Mouse (Mus musculus) limb, embryonic 14.5 days (tissue): ENCODE results near the gene Lmbr1l. TPM values are rescaled to one million over a fixed set of nuclear protein-coding genes. Genes with fewer than 3 reads are reported as not detected.
A peak's percentile ranks its signal among the peaks of the same experiment; 100 is the strongest.

Experiments used
- ATAC-seq: fragments of 200-750 bp; cut with Nextera tagmentation; 2 replicates; pipeline ENCODE4 v1.8.0; 2017; ENCODE audit warnings: low read depth, moderate number of reproducible peaks, moderate TSS enrichment; ENCODE audit not compliant: low FRiP score
- DNase-seq: peaks from one replicate; pipeline ENCODE4 v3.0.0-alpha.2; 2015; ENCODE audit warnings: low spot score
- H3K27ac ChIP-seq: fragments of 300-500 bp; sonication (generic); replicated peaks from 2 replicates; pipeline ENCODE4 v1.5.1; 2014; ENCODE audit warnings: low read depth, mild to moderate bottlenecking, low read length, moderate library complexity, mixed read lengths
- H3K27me3 ChIP-seq: fragments of 300-500 bp; sonication (generic); 2 replicates; pipeline ENCODE4 v1.6.1; 2014; ENCODE audit warnings: low read length, mixed read lengths; ENCODE audit not compliant: control insufficient read depth, insufficient read depth
- H3K36me3 ChIP-seq: fragments of 300-500 bp; sonication (generic); 2 replicates; pipeline ENCODE4 v1.6.1; 2014; ENCODE audit warnings: mild to moderate bottlenecking, low read length, moderate library complexity, mixed read lengths; ENCODE audit not compliant: control insufficient read depth, insufficient read depth
- H3K4me1 ChIP-seq: fragments of 300-500 bp; sonication (generic); 2 replicates; pipeline ENCODE4 v1.6.1; 2014; ENCODE audit warnings: antibody characterized with exemption, low read length, mixed read lengths; ENCODE audit not compliant: control insufficient read depth, insufficient read depth
- H3K4me2 ChIP-seq: fragments of 300-500 bp; sonication (generic); replicated peaks from 2 replicates; pipeline ENCODE4 v1.6.1; 2014; ENCODE audit warnings: low read depth, mild to moderate bottlenecking, low read length, moderate library complexity; ENCODE audit not compliant: severe bottlenecking
- H3K4me3 ChIP-seq: fragments of 300-500 bp; sonication (generic); replicated peaks from 2 replicates; pipeline ENCODE4 v1.5.1; 2014; ENCODE audit warnings: low read length
- H3K9ac ChIP-seq: fragments of 300-500 bp; sonication (generic); 2 replicates; pipeline ENCODE4 v1.6.1; 2014; ENCODE audit warnings: mild to moderate bottlenecking, low read depth, low read length, moderate library complexity; ENCODE audit not compliant: severe bottlenecking
- H3K9me3 ChIP-seq: fragments of 300-500 bp; sonication (generic); 2 replicates; pipeline ENCODE4 v1.6.1; 2016; ENCODE audit warnings: low read length; ENCODE audit not compliant: control insufficient read depth
- POLR2A ChIP-seq: fragments of 200-500 bp; IDR thresholded peaks from 2 replicates; pipeline ENCODE4 v1.8.0; 2012; ENCODE audit warnings: inconsistent platforms, mild to moderate bottlenecking, moderate library complexity, borderline replicate concordance; ENCODE audit not compliant: insufficient read depth, insufficient read length; ENCODE audit errors: extremely low read depth
- WGBS: fragments of 180-500 bp; shearing (Covaris S2); extraction: QIAGEN DNeasy Blood & Tissue Kit; methylation state at CpG from one replicate; pipeline ENCODE4 v1.1.7; 2014; 5-methylcytosine and 5-hydroxymethylcytosine counted together
- polyA plus RNA-seq, 2 experiments: library from polyadenylated mRNA; depleted of rRNA in 1 of 2; stranded (reverse) in 1 of 2; unstranded in 1 of 2; fragments of >200 nt; fragmentation: Nextera tagmentation in 1 of 2; extraction: Ambion mirVana in 1 of 2; gene quantifications; 2 replicates each; pipeline versions ENCODE4 v1.2.1 to v1.2.3; 2012 to 2014

Lmbr1l gene
- polyA plus RNA-seq, 2 experiments, result 5.5 to 66.8 TPM

DNA sequence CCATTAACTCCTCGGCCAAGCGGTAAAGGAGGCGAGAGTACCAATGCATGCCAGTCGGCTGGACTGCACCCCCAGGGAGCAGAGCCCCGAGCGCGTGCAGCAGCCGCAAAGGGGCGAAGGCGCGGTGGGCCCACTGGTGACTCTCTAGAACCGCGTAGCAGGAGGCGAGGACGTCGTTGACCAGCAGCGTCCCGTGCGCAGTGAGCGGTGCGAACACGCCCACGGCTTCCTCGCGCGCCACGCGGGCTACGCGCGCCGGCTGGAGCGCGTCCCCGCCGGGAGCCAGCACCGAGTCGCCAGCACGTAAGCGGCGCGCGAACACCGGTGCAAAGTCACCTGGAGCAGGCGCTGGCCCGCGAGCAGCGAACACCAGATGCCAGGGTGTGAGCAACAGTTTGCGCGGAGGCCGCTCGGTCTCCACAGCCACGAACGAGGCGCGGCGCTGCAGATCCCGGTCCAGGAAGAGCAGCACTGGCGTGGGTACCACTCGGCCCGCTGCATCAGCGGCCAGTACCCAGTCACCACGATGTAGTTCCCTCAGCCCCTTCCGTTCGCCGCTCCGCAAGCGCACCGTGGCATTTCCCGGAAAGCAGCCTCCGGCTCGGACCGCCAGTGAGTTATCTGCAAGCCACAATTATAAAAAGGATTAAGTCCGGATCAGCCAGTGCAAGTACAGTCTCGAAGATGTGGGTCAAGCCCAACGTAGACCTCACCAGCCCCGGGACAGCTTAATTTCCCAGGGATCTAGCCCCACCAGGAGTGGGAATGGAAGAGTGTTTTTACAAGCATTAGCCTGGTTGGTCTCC is 23.9 kb downstream of the Lmbr1l start, which contains the start of gene Rhebl1:
Gene Rhebl1, minus strand, starts transcription at position 601 of the 806 bp plus-strand sequence.
- no peak for TF ChIP-seq POLR2A
- H3K4me2 ChIP-seq, result peak within 1 kb of the TSS; percentile 99
- H3K9ac ChIP-seq, result peak within 1 kb of the TSS; percentile 50
- WGBS, result under 1% methylated on average over 62 of the region's 77 CpGs
- no peaks in the 10 kb centered on the region for H3K9me3 ChIP-seq
- no peak for ATAC-seq
- peak within 1 kb of the TSS; percentile 52 for H3K4me3 ChIP-seq
- no peak for DNase-seq
- H3K27me3 ChIP-seq, result peaks cover 79% of the 10 kb centered on the region
- H3K4me1 ChIP-seq, result peaks cover 32% of the 10 kb centered on the region
- no peaks in the 10 kb centered on the region for H3K36me3 ChIP-seq
- no peak within 1 kb of the TSS for H3K27ac ChIP-seq

DNA sequence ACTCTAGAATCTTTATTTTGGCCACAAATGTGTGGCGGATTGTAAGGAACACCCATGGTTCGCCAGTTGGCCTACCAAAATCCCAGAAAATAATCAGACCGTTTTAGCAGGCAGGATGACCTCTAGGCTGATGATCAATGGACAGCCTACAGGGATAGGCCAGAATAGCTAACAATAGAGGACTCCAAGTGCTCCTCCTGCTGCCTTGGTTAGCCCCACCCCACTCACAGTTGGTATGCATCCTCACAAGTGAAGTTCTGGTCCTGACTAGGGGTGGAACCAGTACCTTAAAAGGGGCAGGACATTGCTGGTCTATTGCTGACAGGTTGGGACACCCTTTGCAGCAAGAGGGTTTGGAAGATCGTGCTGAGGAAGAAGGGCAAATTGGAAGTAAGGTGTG is 25.0 kb downstream of the Lmbr1l start:
- DNase-seq (no peak), ATAC-seq (no peak)
- Histone ChIP-seq H3K9me3 (no peaks in the 10 kb centered on the region), H3K36me3 (no peaks in the 10 kb centered on the region), H3K27ac (no peak overlapping the region), H3K9ac (no peak overlapping the region), H3K4me1 (peaks cover 27% of the 10 kb centered on the region), H3K4me3 (peak overlapping the region; percentile 52; the same call in 1 of the 2 replicates), H3K27me3 (peaks cover 68% of the 10 kb centered on the region), H3K4me2 (no peak overlapping the region)
- 58% methylated on average over 4 of the region's 4 CpGs for WGBS
- no peak for TF ChIP-seq POLR2A

DNA sequence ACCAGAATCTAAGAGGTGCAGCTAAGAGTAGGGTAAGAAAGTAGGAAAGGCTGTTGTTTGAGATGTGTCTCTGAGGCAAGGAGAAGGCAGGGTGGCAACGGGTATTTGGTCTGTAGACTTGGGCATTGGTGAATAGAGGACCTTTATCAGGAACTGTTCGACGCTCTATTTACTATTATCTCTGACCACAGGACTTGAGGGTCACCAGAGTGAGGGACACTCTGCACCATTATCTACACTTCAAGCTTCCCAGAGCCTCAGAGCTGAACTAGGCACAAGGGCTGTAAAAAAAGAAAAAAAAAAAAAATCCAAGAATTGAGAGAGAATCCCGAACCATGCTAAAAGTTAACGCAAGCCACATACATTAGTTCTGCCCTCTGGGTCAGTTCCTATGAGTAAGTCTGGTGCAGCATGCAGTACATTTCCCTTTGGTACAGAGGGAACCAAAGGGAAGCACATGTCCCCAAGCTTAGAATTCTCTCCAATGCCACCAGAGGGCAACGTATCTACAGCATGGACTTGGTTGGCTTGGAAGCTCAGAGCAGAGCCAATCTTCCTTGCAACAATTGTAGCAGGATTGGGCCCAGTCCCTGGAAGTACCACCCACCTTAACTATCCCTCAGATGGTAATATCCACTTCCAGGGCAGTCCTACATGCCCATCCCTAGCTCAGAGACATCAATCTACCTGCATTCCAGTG is 26.0 kb downstream of the Lmbr1l start:
- no peak overlapping the region for H3K4me2 ChIP-seq
- ATAC-seq, result peak; percentile 39; the same call in 1 of the 2 replicates
- no peak overlapping the region for H3K4me3 ChIP-seq
- H3K27me3 ChIP-seq, result peaks cover 59% of the 10 kb centered on the region
- DNase-seq, result peak; percentile 83
- H3K27ac ChIP-seq, result no peak overlapping the region
- no peaks in the 10 kb centered on the region for H3K36me3 ChIP-seq
- 40% methylated on average over 6 of the region's 6 CpGs for WGBS
- peaks cover 24% of the 10 kb centered on the region for H3K4me1 ChIP-seq
- no peak overlapping the region for H3K9ac ChIP-seq
- TF ChIP-seq POLR2A, result no peak
- no peaks in the 10 kb centered on the region for H3K9me3 ChIP-seq

DNA sequence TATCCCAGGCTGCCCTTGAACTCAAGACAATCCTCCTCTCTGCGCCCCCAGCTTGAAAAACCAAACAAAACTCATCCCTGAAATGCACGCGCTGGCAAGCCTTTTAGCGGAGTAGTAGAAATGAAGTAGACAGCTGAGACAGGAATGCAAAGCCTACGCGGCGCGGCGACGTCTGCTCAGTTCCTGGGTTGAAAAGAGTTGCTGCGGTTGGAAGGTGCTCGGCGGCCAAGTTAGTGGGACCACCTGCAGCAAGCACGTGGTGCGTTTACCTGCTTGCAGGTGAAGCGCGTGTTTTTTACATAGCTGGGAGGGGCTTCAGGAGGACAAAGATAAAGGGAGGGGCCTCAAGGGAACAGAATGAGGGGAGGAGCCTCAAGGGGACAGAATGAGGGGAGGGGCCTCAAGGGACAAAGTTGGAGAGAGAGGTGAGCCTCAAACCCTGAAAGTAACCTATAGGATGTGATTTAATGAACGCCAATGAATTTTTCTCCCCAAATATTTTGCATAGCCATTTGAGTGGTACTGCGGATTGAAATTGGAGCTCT is 26.8 kb downstream of the Lmbr1l start:
- Histone ChIP-seq H3K36me3 (no peaks in the 10 kb centered on the region), H3K27ac (no peak overlapping the region), H3K9ac (no peak overlapping the region), H3K27me3 (peaks cover 51% of the 10 kb centered on the region), H3K9me3 (no peaks in the 10 kb centered on the region), H3K4me3 (no peak overlapping the region), H3K4me1 (peaks cover 24% of the 10 kb centered on the region), H3K4me2 (0 out of 2 replicates have a peak overlapping the region, but pooled peaks have one; percentile 22)
- WGBS, result 10% methylated on average over 19 of the region's 19 CpGs
- DNase-seq, result no peak
- no peak for ATAC-seq
- TF ChIP-seq POLR2A, result no peak

DNA sequence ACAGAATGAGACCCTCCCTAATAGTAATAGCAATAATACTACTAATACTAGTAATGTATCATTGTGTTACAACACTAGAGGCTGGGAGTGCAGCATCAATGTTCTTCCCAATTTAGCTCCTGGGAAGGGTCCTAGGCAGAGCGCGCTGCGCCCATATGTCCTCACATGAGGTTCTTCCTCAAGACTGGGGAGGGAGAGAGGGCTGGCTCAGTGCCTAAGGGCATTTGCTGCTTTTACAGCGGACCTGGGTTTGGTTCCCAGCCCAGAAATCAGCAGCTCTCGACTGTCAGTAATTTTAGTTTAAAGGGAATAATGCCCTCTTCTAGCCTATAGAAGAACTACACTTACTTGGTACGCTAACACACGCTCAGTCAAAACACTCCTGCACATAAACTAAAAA is 30.5 kb downstream of the Lmbr1l start:
- Histone ChIP-seq H3K9ac (no peak overlapping the region), H3K36me3 (no peaks in the 10 kb centered on the region), H3K4me1 (no peaks in the 10 kb centered on the region), H3K27ac (no peak overlapping the region), H3K4me2 (no peak overlapping the region), H3K27me3 (peaks cover 14% of the 10 kb centered on the region), H3K4me3 (no peak overlapping the region), H3K9me3 (no peaks in the 10 kb centered on the region)
- ATAC-seq, result no peak
- no peak for TF ChIP-seq POLR2A
- WGBS, result 77% methylated on average over 7 of the region's 7 CpGs
- DNase-seq, result no peak
